Mouse (Mus musculus): ENCODE measurements around the gene Kcns1.
"Not testable (repeated sequence)": the region's sequence is repeated elsewhere in the genome, so short reads cannot be mapped to it uniquely, and the experiment has no call there.

The Kcns1 gene

DNA sequence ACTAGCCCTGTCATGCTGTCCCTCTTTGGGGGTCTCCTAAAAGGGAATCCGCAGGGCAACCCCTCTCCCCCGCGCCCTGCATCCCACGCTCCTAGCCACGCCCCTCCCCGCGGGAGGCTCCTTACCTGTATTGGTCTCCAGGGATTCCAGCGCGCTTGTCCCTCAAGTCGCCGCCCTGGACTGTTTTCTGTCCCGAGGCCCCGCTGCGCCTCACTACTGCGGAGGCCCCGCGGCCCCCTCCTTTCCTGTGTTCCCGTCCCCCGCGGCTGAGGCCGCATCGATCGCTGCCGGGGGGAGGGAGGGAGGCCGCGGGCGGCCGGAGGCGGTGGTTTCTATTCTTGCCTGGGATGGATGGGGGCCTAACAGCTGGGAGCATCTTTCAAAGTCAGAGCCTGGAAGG lies at the start of gene Kcns1:
Kcns1 (minus strand) TSS at position 212 of the 400 bp plus-strand sequence.
- DNase-seq (ENCODE audit: low spot score in 2 of 2): no peak

DNA sequence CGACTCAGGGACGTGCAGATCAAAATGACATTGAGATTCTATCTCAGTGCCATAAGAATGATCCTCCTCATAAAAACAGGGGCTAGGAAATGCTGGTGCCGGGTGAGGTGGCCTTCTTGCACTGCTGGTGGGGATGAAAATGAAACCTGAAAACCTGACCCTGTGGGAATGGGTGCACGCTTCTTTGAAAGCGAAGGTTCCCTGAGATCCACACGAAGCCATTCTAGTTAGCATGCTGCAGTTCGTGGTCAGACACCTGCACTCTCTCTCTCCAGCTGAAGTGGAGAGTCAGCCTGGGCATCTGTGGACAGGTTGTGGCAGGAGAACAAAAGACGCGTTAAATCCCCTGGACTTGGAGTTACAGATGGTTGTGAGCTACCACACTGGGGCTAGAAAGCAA lies 48.4 kb upstream of the Kcns1 start:
- no peak for DNase-seq (ENCODE audit: low spot score in 2 of 2)

DNA sequence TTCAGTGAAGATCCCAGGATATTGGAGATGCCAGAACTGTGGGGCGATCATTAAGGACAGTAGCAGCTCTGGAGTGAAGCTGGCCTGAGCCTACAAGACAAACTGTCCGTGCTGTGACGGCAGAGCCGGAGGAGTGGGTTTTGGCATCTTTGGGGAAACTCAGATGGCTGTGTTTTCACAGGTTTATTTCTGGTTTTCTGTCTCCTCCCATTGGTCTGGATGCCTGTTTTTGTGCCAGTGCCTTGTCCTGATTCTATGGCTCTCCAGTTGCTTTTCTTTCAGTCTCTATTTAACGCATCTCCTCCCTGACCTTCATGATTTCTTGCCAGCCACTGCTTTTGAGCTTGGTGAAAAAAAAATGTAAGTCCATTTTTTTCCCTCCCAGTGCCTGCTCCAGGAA lies 41.8 kb upstream of the Kcns1 start:
- DNase-seq (ENCODE audit: low spot score in 2 of 2): no peak

DNA sequence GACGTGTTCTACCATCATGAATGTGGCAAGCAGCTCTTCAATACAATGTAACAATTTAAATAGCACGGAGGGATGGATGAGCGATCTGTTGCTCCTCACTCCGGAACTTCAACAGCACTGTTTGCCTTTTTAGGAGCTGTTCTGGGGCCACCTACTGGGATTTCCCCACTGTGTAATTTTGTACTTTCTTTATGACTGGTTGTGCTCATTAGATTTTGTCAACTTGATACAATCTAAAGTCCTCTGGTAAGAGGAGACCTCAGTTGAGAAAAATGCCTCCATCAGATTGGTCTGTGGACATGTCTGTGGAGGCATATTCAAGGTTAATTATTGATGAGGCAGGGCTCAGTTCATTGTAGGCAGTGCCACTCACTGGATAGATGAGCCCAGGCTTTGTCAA lies 40.0 kb upstream of the Kcns1 start:
- no peak for DNase-seq (ENCODE audit: low spot score in 2 of 2)

DNA sequence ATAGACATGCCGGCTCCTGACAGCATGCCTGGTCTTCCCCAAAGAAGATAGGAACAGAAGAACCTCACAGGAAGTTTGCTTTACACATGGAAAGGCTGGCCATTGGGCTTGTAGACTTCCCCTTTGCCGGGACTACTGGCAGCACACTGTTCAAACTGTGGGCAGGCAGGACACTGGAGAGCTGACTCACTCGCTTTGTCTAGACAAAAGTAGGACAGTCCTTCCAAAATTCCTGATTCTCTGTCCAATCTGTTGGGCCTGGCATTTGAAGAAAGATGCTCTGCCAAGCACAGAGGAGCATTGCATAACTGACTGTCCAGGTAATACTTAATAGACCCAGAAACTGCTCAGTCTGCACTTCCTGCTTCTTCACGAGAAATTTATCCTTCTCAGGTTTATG lies 35.8 kb upstream of the Kcns1 start:
- DNase-seq (ENCODE audit: low spot score in 2 of 2): no peak

DNA sequence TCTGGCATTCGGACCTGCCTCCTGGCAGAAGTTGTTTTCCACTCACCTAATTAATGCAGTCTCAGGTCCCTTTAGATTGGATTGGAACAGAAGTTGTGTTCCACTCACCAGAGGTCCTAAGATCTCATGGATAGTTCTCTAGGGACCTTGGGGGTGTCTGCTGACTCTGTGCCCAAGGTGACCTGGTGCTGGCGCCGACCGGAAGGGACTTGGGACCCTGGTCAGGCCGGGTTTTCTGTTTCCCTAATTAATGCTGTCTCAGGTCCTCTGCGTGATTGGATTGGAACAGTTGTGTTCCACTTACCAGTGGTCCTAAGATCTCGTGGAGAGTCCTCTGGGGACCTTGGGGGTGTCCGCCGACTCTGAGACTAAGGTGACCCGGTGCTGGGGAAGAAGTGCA lies 35.1 kb upstream of the Kcns1 start:
- not testable (repeated sequence) for DNase-seq (ENCODE audit: low spot score in 2 of 2)

DNA sequence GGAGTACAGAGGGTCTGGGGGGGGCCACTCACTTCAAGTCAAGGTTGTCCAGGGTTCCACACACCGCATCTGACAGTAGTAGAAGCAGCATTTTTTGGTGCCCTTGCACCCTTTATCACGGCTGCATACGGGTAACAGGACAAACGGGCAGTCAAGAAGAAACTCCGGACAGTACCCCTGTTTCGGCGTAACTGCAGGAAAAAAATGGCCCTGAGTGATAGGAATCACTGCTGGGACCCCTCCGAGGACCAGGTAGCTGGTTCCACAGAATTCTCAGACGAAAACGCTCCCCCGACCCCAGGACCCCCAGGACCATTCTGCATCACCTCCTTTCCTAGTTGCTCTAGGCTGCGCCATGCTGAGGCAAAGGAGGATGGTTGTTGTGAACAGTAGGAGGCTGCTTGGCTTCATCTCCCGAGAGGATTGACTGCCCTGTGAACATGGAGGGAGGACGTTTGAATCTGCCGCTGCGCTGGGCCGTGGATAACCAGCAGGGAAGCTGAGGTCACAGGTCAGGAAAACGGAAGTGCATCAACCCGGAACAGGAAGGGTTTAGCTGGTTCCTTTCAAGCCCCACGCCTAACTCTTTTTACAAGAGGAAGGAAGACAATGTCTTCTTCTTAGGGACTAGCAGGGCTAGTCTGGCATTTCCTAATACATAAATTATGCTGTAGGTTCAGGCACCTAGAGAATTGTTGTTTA lies 28.9 kb upstream of the Kcns1 start, which contains the start of gene Wfdc15a:
Wfdc15a (minus strand) TSS at position 505 of the 702 bp plus-strand sequence.
- DNase-seq (ENCODE audit: low spot score in 2 of 2): no peak

DNA sequence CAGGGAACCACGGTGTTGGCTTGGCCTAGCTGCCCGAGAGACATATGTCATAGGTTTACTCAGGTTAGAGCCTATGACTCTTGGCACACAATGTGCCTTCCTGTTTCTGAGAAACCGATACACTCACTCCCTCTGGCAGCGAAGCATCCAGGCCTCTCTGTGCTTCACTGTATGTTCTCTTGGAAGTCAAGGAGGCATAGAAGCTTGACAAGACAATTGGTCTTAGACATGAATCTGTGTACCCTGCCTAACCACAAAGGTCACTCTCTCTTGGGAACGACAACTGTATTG lies 25.7 kb upstream of the Kcns1 start:
- DNase-seq (ENCODE audit: low spot score in 2 of 2): no peak

DNA sequence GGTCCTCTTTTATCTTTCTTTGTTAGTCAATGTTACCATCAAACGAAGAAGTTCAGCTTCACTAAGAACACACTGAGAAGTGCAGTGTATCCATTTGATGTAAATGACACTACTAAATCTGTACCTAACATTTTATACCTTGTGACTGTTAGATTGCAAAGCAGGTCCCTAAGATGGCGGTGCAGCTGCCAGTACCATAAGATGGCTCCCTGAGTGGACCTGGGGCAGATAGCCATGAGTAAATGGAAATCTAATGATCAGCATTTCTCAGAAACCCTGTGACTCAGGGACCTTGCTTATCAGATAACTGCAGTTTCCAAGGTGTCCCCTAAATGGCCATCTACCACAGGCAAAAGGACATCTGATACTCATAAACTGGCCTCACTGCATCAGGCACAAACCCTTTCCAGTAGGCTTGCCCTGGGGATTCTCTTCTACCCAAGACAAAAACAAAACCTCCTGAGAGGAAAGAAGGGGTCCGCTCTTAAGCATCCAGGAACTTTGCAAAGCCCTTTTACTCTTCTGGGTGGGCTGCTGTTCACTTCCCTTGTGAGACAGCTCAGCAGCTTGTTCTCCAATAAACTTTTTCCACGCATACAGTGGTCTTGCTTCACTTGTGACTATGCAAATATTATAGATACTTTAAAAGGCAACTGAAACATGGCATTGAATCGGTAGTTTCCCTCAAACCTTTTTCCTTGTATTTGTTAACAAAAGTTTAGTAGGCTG lies 25.2 kb upstream of the Kcns1 start:
- no peak for DNase-seq (ENCODE audit: low spot score in 2 of 2)

DNA sequence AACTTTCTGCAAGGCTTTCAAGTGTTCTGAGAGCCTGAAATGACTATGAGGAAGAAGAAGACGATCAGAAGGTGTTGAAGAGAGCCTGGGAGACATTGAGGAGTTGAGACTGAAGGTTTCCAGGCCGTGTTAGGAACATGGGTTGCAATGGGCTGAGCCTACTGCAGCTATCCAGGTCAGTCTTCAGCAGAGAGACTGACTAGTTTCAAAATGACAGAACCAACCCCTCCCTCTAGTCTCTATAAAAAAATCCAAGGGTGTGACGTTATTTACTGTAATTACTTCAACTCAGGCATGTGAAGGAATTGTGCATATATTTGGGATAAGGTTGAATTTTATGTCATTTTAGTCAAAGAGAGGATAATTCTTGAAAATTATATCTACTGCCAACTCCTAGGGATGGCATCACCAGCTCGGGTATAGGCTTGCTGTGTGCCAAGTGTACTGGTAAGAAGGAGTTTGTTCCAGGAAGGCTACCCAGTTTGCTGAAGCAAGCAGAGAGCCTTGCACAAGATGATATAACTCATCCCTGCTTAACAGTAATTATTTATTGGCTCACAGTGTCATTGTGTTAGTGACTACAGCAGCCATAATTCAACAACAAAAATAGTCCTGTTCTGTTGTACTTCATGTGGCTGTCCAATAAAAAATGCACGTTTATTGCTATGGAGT lies 24.2 kb upstream of the Kcns1 start:
- no peak for DNase-seq (ENCODE audit: low spot score in 2 of 2)

DNA sequence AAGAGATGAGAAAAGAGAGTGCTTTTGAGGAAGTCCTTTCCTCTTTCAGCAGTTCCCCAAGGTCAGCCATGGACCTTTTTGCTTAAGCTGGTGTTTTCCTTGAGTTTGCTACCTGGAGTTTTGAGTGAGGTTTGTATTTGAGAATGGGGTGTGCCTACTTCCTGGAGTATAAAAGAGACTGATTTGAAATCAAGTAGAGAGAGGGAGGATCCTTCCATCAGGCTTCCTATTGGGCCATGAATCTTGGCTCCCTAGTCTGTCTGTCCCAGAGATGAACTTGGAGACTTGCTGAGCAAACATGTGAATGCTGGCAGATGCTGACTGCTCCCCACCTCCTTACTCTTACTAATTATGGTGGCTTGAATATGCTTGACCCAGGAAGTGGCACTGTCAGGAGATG lies 21.4 kb upstream of the Kcns1 start:
- no peak for DNase-seq (ENCODE audit: low spot score in 2 of 2)

DNA sequence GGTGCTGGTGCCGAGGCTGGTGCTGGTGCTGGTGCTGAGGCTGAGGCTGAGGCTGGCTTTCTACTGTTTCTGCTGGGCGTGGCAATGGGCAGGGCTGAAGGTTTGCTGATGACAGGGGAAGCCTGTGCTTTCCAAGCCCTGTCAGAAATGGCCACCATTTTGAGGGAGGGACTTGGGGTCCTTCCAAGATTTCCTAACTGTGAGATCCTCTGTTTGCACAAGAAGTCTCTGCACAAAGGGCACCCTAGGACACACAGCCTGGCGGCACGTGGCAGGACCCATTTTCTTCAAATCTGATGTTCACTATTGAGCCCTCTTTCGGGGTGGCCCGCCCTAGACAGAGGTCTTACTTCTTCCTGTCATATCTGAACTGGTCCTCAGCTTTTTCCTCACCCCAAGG lies 19.7 kb upstream of the Kcns1 start, which contains the start of gene Wfdc12:
Wfdc12 (minus strand) TSS at position 33 of the 400 bp plus-strand sequence.
- DNase-seq (ENCODE audit: low spot score in 2 of 2): no peak

DNA sequence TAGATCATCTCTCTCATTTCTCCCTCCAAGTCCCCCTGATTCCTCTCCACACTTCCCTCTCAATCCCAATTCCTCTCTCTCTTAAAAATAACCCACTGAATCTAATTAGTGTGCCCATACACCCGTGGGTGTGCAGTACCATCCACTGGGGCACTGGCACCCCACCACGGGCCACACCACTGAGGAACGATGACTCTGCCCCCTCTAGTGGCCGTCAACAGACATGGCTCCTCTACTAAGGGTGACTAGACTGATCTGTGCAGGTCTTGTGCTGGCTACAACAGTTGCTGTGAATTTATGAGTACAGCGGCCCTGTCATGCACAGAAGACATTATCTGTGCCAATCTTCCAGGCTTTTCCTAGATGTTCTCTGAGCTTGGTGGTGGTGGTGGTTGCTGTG lies 17.8 kb upstream of the Kcns1 start:
- no peak for DNase-seq (ENCODE audit: low spot score in 2 of 2)

DNA sequence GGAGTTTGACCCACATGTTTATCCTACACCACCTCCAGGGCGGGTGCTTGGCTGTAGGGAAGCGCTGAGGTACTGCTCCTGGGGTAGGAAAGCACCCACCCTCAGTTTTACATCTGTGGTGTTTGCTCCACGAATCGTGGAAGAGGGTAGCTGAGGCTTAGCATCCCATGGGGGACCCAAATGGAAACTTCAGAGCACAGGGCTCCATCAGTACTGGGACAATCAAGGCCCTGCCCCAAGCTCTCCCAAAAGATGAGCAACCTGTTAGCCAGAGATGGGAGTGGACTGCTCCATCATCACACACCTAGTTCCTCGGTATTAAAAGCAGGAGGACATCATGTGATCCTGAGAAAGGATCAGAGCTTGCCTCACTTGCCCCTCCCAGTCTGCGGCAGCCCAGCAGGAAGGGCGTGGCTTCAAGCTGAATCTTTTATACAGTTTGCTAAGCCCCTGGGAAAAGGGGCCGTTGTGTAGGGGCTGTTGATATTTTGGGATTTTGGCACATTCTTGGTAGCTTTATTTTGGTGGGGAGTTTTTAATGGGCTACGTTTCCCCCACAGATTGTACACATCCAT lies 13.3 kb upstream of the Kcns1 start:
- DNase-seq (ENCODE audit: low spot score in 2 of 2): no peak

DNA sequence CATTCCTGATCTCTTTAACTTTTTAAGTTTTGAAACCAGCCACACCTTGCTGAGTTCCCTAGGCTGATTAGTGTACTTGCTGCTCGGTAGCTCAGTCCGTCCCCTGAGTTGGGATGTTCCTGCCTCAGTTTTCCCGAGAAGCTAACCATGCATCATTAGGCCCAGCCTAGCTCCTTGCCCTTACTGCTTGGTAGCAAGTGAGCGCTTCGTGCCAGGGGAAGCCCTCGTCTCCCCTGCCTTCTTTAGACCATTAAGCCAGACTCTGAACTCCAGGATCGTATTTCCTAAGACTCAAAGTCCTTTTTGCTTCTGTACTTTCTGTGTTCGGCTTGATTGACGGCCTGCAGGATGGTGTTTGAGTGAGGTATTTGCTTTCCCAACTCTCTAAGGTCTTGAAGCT lies 12.4 kb upstream of the Kcns1 start:
- no peak for DNase-seq (ENCODE audit: low spot score in 2 of 2)

DNA sequence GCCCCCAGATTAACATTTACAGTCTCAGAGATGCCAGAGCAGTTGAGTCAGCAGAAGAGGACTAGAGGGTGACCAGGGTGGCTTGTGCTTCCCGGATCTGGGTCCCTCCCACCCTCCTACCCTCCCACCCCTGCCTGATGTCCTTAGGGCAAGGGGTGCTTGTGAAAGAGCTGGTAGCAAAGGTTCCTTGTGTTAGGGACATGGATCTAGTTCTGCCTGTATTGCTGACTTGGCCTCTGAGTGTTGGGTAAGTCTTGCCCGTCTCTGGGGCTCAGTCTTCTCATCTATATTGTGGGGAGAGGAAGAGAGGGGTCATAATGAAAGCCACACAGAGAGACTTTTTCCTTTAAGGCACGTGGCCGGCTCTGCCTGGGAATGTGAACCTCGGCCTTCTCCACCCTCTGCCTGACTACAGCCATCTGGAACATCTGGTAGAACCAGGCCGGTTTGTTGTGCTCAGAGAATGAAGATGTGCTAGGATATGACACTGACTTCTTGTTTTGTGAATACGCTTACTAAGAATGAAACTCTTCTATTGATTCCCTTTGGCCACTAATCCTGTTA lies 11.9 kb upstream of the Kcns1 start, which contains the start of gene Wfdc5:
Wfdc5 (minus strand) TSS at position 51 of the 564 bp plus-strand sequence.
- no peak for DNase-seq (ENCODE audit: low spot score in 2 of 2)

DNA sequence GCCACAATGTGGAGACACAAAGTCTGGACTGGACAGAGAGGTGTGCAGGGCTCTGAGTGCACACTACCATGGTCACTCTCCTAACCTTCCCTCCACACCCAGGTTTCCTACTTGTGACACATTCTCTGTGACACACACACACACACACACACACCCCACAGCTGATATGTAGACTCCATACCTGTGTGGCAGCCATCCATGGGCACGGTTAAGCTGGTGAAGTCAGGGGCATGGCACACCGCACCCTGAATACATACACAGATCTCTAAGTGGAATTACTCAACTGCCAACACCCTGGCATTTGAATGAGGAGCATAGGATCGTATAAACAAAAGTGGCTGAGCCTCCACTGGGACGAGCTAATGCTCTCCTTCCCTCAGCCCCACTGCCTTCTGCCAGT lies 9.9 kb upstream of the Kcns1 start:
- DNase-seq (ENCODE audit: low spot score in 2 of 2): no peak

DNA sequence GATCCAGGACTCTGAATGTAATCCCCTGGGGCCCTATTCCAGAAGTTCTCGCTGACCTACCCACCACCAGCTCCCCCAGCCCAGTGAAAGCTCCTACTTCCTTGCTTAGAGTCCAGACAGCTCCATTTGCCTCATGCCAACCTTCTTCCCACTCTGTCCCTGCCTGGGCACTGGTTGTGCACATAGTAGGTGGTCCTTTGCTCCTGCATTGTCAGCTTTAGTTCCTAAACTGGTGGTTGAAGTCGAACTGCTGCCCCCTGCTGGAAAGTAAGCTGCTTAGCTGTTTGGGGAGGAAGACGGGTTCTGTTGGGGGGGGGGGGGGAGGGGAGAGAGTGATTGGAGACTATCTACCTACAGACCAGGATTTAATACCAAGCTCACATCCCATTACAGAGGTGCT lies 9.2 kb upstream of the Kcns1 start:
- DNase-seq (ENCODE audit: low spot score in 2 of 2): no peak

DNA sequence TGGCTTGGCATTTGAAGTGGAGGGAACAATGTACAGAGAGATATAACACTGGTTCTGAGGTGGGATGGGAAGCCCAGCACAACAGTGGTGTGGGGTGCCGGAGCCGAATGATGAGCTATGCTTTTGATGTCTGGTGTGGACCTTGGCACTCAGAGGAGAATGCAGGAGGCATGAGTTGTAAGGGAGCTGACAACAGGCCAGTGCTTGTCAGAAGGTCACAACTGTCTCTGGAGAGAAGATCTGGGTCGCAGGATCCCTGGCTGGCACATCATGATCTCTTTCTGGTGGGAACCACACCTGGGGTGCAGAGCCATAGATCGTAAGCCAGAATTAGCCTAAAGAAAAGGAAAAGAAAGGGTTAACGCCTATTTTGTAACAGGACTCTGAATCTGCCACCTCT lies 6.9 kb upstream of the Kcns1 start:
- DNase-seq (ENCODE audit: low spot score in 2 of 2): no peak

DNA sequence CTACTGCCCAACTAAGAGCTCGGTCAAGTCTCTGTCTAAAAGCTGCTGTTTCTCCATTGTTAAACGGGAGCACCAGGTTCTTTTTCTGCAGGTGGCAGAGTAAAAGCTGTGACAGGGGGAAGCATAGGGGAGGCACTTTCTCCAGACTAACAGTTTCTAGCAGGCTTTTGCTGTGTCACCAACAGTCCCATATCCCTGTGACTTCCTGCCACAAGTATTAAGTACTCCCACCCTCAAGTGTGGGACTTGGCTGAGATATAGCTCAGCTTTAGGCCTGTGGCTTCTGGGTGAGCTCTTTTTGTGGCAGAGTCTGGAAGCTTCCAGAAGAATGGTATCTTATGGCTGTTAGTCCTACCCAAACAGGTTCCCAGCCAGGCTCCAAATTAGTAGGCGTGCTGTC lies 4.9 kb upstream of the Kcns1 start:
- DNase-seq (ENCODE audit: low spot score in 2 of 2): no peak

DNA sequence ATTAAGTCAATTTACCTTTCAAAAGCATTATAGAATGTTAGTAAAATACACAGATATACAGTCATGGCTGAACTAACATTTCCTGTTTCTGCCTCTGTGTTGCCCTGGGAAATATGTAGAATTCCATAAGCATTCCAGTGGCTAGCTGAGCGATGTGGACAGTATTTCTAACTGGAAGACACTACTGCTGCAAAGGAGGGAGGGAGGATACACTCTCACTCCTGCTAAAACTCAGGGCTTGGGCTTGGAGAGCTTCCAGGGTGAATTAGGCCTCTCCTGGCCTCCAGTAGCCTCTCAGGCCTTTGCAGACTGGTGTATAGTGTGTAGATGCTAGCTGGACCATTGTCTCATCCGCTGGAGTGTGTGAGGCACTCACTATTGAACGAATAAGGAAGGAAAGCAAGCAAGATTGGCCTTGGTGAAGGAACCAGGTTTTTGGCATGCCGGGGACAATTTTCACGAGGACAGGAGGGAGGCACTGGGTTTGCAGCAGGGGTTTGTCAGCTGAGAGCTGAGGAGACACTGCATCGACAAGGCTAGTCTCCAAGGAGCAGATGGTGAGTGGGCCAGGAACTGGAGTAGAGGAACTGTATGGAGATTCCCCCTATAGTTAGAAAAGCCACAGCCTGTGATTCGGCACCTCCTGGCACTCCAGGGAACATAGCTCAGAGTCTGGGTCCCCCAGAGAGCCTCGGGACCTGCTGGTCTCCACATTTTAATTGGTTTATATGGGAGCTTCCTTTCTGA lies 3.9 kb upstream of the Kcns1 start:
- peak; percentile 62 to 71 for DNase-seq (ENCODE audit: low spot score in 2 of 2)

DNA sequence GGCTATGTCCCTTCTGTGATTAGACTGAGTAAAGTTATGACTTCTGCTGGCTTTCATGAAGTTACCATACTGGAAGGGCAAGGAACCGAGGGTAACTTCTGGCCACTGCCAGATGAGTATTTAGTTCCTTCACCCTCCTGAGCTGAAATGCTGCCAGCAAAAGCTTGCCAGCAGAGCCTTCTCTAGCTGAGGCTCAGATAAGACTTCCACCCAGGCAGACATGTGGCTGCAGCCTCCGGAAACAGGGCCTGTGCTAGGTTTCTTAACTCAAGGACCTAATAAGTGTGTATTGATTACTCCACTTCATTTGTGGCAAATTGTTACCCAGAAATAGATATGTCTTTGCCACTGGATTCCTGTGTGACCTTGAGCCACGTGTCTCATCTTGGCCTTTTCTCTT lies 2.5 kb upstream of the Kcns1 start:
- DNase-seq (ENCODE audit: low spot score in 2 of 2): no peak

All from frontal cortex, postnatal 14 days (tissue).